Mouse (Mus musculus): ENCODE measurements at regions not wholly inside any gene's neighbourhood (a gene's known extent, or its start where the extent isn't known, plus 50 kb on each side); places are given as distances from the start of the nearest gene placed in this dataset.

- TF ChIP-seq CTCF (IDR thresholded peaks at IDR 0.05; ENCODE audit: insufficient read depth, low read length): no peak
- no peak for TF ChIP-seq POLR2A (IDR thresholded peaks at IDR 0.05; ENCODE audit: borderline replicate concordance, extremely low read depth, low read depth, low read length)
Measured at GRCm38 (mm10) chr5:111511982-111512381, 94.8 kb downstream of the Mn1 start.
